Mouse (Mus musculus): Measurements from ENCODE around the gene Gm45711.

- TF ChIP-seq POLR2A (IDR thresholded peaks at IDR 0.05; ENCODE audit: control insufficient read depth in 1 of 2, insufficient read depth in 1 of 2, low read depth in 1 of 2, low read length in 2 of 2, poor library complexity in 1 of 2): no peak
- no peak for TF ChIP-seq USF2 (IDR thresholded peaks at IDR 0.05; ENCODE audit: borderline replicate concordance in 1 of 2, insufficient read depth in 1 of 2, low read depth in 1 of 2, low read length in 2 of 2)
- TF ChIP-seq ZNF384 (IDR thresholded peaks at IDR 0.05; ENCODE audit: low read depth, low read length): no peak
- no peak for TF ChIP-seq CHD2 (IDR thresholded peaks at IDR 0.05; ENCODE audit: low read length)
- no peak for TF ChIP-seq E2F4 (IDR thresholded peaks at IDR 0.05; ENCODE audit: borderline replicate concordance, low read depth, low read length)
- TF ChIP-seq CTCF (IDR thresholded peaks at IDR 0.05 in 2 of 3, conservative IDR thresholded peaks at IDR 0.05 in 1 of 3; ENCODE audit: control insufficient read depth in 1 of 3, insufficient read depth in 1 of 3, low read depth in 2 of 3, low read length in 3 of 3, poor library complexity in 1 of 3, severe bottlenecking in 1 of 3): no peak
- no peak for TF ChIP-seq USF1 (IDR thresholded peaks at IDR 0.05; ENCODE audit: low read depth, low read length)
- TF ChIP-seq TBP (IDR thresholded peaks at IDR 0.05; ENCODE audit: low read depth, low read length): no peak
- TF ChIP-seq SIN3A (IDR thresholded peaks at IDR 0.05; ENCODE audit: low read length): no peak
- TF ChIP-seq MAFK (IDR thresholded peaks at IDR 0.05; ENCODE audit: borderline replicate concordance, low read depth, low read length): no peak
- TF ChIP-seq TAL1 (IDR thresholded peaks at IDR 0.05; ENCODE audit: low read length): no peak
- no peak for TF ChIP-seq POLR2AphosphoS5 (IDR thresholded peaks at IDR 0.05; ENCODE audit: borderline replicate concordance, low read depth, low read length)
- no peak for TF ChIP-seq RAD21 (IDR thresholded peaks at IDR 0.05; ENCODE audit: low read depth, low read length)
- no peak for TF ChIP-seq ETS1 (IDR thresholded peaks at IDR 0.05; ENCODE audit: low read depth, low read length)
Observed at GRCm38 (mm10) chr8:104350047-104350446, 40.2 kb upstream of the Gm45711 start.

Measured in MEL (cell line).